Mouse (Mus musculus) heart, adult 2 months (tissue): ENCODE measurements around the gene Ercc2.

Experiments
- CTCF ChIP-seq: fragments of 200-600 bp; IDR thresholded peaks from 2 replicates; pipeline ENCODE4 v1.8.1; 2022; ENCODE audit warnings: antibody characterized with exemption, mild to moderate bottlenecking, moderate library complexity
- EP300 ChIP-seq: fragments of 200-500 bp; IDR thresholded peaks from 2 replicates; pipeline ENCODE4 v1.6.1; 2011; ENCODE audit warnings: low read depth, low read length, control low read depth; ENCODE audit not compliant: insufficient read depth
- POLR2A ChIP-seq: fragments of 200-500 bp; IDR thresholded peaks from 2 replicates; pipeline ENCODE4 v1.6.1; 2011; ENCODE audit warnings: mild to moderate bottlenecking, low read depth, low read length, control low read depth; ENCODE audit not compliant: insufficient read depth

DNA sequence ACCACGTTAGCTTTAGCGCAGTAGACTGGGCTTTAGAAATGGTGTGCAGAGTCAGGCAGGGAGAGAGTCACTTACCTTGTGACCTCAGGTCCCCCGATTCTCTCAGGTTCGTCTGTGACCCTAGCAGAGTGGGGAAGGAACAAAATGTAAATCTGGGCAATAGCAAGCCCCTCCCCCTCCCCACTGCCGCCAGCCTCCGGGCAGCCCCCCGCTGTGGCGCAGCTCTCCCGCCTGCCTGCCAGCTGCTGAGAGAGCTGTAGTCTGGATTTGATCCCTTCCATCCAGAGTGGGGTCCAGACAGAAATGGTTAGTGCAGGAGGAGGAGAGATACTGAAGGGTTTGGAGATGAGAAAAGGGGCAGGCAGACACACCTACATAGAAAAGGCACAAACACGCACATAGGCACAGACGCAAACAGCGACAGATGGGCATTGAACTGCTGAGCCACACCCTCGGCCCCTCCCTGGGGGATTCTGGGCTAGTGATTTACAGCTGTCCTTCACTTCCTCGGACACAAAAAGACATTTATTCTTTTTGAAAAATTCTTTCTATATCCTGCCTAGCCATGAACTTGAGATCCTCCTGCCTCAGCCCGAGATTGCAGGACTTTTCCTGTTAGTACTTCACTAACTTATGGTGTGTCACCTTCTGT lies 46.3 kb downstream of the Ercc2 start:
- TF ChIP-seq POLR2A: no peak
- TF ChIP-seq CTCF: no peak
- no peak for TF ChIP-seq EP300
